Mouse (Mus musculus): ENCODE results near the gene Gm6760.

- TF ChIP-seq POLR2A (IDR thresholded peaks at IDR 0.05; ENCODE audit: borderline replicate concordance, control insufficient read depth, low read depth, low read length): no peak
- no peak for TF ChIP-seq CTCF (IDR thresholded peaks at IDR 0.05; ENCODE audit: control insufficient read depth, insufficient read depth, low read length)
Observed at GRCm38 (mm10) chrX:64173248-64173647, 21.2 kb upstream of the Gm6760 start, which contains the start of gene 3830417A13Rik.
